Mouse (Mus musculus) lung, adult 2 months (tissue): ENCODE measurements around the gene Mtrex.

ENCODE experiments used
- CTCF ChIP-seq: fragments of 200-500 bp; IDR thresholded peaks from 2 replicates; pipeline ENCODE4 v1.5.1; 2011; ENCODE audit warnings: mild to moderate bottlenecking, low read length, control low read depth; ENCODE audit not compliant: insufficient read depth
- POLR2A ChIP-seq: fragments of 200-500 bp; IDR thresholded peaks from 2 replicates; pipeline ENCODE4 v1.6.1; 2011; ENCODE audit warnings: low read depth, mild to moderate bottlenecking, control low read depth, low read length, borderline replicate concordance; ENCODE audit errors: extremely low read depth

- TF ChIP-seq POLR2A (no peak), CTCF (no peak)
These were observed 66.8 kb downstream of the Mtrex start for GRCm38 (mm10) chr13:112860370-112860769.
